Mouse (Mus musculus): ENCODE results near the gene Gm21985. TPM values are rescaled to one million over a fixed set of nuclear protein-coding genes. Genes with fewer than 3 reads are reported as not detected.
"Not testable (repeated sequence)": the region's sequence is repeated elsewhere in the genome, so short reads cannot be mapped to it uniquely, and the experiment has no call there.

The Gm21985 gene
- polyA plus RNA-seq, 1 experiment from 2014 or later: not detected

DNA sequence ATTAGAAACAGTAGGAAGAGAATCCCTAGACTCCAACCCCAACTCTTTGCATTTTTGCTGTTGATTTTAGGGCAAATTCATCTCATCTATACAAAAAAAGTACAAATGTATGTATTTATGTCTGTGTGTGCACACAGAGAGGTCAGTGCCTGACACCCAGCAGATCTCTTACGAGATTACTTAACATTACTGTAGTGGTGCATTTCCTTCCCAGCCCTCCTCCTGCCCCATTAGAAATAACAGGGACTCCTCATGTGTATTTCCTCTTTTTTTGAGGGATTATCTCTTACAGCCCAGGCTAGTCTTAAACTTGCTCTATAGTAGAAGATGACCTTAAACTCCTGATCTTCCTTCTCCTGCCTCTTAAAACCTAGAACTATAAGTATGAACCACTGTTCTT, 126.6 kb downstream of the Gm21985 start:
- H3K27me3 ChIP-seq (ENCODE audit: control insufficient read depth, insufficient read depth, low read length): no peaks in the 10 kb centered on the region
- ATAC-seq (ENCODE audit: low FRiP score, low TSS enrichment): no peak
- no peak overlapping the region for H3K4me3 ChIP-seq (ENCODE audit: low read depth, low read length)
- no peak overlapping the region for H3K27ac ChIP-seq (replicated peaks)
- no peak overlapping the region for H3K4me2 ChIP-seq (replicated peaks; ENCODE audit: low read depth)
- no peaks in the 10 kb centered on the region for H3K36me3 ChIP-seq (ENCODE audit: control insufficient read depth, insufficient read depth, low read length)
- DNase-seq (ENCODE audit: low spot score): no peak
- H3K9ac ChIP-seq (ENCODE audit: low read length): no peak overlapping the region
- TF ChIP-seq CTCF (IDR thresholded peaks at IDR 0.05; ENCODE audit: low read depth) (no peak), EP300 (optimal IDR thresholded peaks at IDR 0.05) (no peak)
- no peaks in the 10 kb centered on the region for H3K9me3 ChIP-seq (ENCODE audit: control insufficient read depth, low read length)
- WGBS: 76% methylated on average over 1 of the region's 1 CpGs
- H3K4me1 ChIP-seq (replicated peaks; ENCODE audit: control insufficient read depth, insufficient read depth): no peaks in the 10 kb centered on the region; the same call in 1 of the 2 replicates

- H3K4me3 ChIP-seq (ENCODE audit: low read depth, low read length): no peak overlapping the region
- H3K9ac ChIP-seq (ENCODE audit: low read length): no peak overlapping the region
- no peaks in the 10 kb centered on the region for H3K36me3 ChIP-seq (ENCODE audit: control insufficient read depth, insufficient read depth, low read length)
- ATAC-seq (ENCODE audit: low FRiP score, low TSS enrichment) (no peak), DNase-seq (ENCODE audit: low spot score) (no peak)
- no peak for TF ChIP-seq EP300 (optimal IDR thresholded peaks at IDR 0.05)
- TF ChIP-seq CTCF (IDR thresholded peaks at IDR 0.05; ENCODE audit: low read depth): no peak
- no peaks in the 10 kb centered on the region for H3K9me3 ChIP-seq (ENCODE audit: control insufficient read depth, low read length)
- no peak overlapping the region for H3K4me2 ChIP-seq (replicated peaks; ENCODE audit: low read depth)
- H3K27ac ChIP-seq (replicated peaks): no peak overlapping the region
- no peaks in the 10 kb centered on the region; the same call in 1 of the 2 replicates for H3K4me1 ChIP-seq (replicated peaks; ENCODE audit: control insufficient read depth, insufficient read depth)
- H3K27me3 ChIP-seq (ENCODE audit: control insufficient read depth, insufficient read depth, low read length): no peaks in the 10 kb centered on the region
Observed at GRCm38 (mm10) chr2:112393958-112394357, 127.8 kb downstream of the Gm21985 start.

DNA sequence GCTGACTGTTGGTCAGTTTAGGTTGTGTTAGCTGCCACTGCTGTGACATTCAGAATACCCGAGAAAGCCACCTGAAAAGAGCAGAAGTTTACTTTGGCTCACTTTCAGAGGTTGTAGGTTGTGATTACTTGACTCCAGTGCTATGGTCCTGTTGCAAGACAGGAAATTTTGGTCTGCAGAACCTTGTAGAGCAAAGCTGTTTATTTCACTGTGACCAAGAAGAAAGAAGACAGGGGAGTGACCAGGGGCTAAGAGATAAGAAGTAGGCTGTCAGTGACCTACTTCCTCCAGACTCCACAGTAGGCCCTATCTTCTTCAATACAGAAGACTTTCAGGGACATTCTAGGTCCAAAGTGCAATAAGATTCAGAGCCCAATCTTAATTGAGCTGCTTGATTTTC, 130.5 kb downstream of the Gm21985 start:
- no peak for DNase-seq (ENCODE audit: low spot score)
- no peaks in the 10 kb centered on the region for H3K27me3 ChIP-seq (ENCODE audit: control insufficient read depth, insufficient read depth, low read length)
- ATAC-seq (ENCODE audit: low FRiP score, low TSS enrichment): no peak
- no peaks in the 10 kb centered on the region for H3K36me3 ChIP-seq (ENCODE audit: control insufficient read depth, insufficient read depth, low read length)
- H3K4me1 ChIP-seq (replicated peaks; ENCODE audit: control insufficient read depth, insufficient read depth): no peaks in the 10 kb centered on the region
- H3K9ac ChIP-seq (ENCODE audit: low read length): no peak overlapping the region
- no peak overlapping the region for H3K4me2 ChIP-seq (replicated peaks; ENCODE audit: low read depth)
- H3K27ac ChIP-seq (replicated peaks): no peak overlapping the region; the same call in 1 of the 2 replicates
- H3K4me3 ChIP-seq (ENCODE audit: low read depth, low read length): no peak overlapping the region
- H3K9me3 ChIP-seq (ENCODE audit: control insufficient read depth, low read length): no peaks in the 10 kb centered on the region
- TF ChIP-seq CTCF (IDR thresholded peaks at IDR 0.05; ENCODE audit: low read depth) (no peak), EP300 (optimal IDR thresholded peaks at IDR 0.05) (no peak)
- 48% methylated on average over 1 of the region's 1 CpGs for WGBS

DNA sequence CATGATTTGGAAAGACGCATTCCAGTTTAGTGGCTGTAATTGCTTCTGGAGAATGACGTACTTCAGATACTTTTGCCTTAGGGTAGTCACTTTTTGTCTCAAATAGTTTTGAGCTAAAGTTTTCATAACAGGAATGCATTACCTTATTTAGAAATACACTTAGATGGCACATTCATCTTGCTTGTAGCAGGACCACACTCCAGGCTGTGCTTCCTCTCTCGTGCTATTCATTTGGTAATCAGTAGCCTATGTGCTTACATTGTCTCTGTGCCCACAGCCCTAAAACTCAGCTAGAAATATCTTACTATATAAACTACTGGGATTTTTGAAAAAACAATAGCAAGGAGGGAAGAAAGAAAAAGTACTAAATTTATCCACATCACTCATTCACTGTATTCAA, 140.9 kb downstream of the Gm21985 start:
- H3K4me3 ChIP-seq (ENCODE audit: low read depth, low read length): no peak overlapping the region
- 71% methylated on average over 3 of the region's 3 CpGs for WGBS
- TF ChIP-seq CTCF (IDR thresholded peaks at IDR 0.05; ENCODE audit: low read depth): no peak
- no peak for TF ChIP-seq EP300 (optimal IDR thresholded peaks at IDR 0.05)
- H3K27ac ChIP-seq (replicated peaks): no peak overlapping the region
- H3K27me3 ChIP-seq (ENCODE audit: control insufficient read depth, insufficient read depth, low read length): no peaks in the 10 kb centered on the region
- no peak for ATAC-seq (ENCODE audit: low FRiP score, low TSS enrichment)
- peaks cover 6% of the 10 kb centered on the region for H3K36me3 ChIP-seq (ENCODE audit: control insufficient read depth, insufficient read depth, low read length)
- H3K4me1 ChIP-seq (replicated peaks; ENCODE audit: control insufficient read depth, insufficient read depth): no peaks in the 10 kb centered on the region
- H3K9ac ChIP-seq (ENCODE audit: low read length): no peak overlapping the region
- no peak for DNase-seq (ENCODE audit: low spot score)
- H3K4me2 ChIP-seq (replicated peaks; ENCODE audit: low read depth): no peak overlapping the region
- no peaks in the 10 kb centered on the region for H3K9me3 ChIP-seq (ENCODE audit: control insufficient read depth, low read length)

GRCm38 (mm10) chr2:112425308-112425707, 159.2 kb downstream of the Gm21985 start:
- Histone ChIP-seq H3K4me2 (replicated peaks; ENCODE audit: low read depth) (no peak overlapping the region), H3K4me3 (ENCODE audit: low read depth, low read length) (no peak overlapping the region), H3K36me3 (ENCODE audit: control insufficient read depth, insufficient read depth, low read length) (no peaks in the 10 kb centered on the region), H3K27me3 (ENCODE audit: control insufficient read depth, insufficient read depth, low read length) (no peaks in the 10 kb centered on the region), H3K4me1 (replicated peaks; ENCODE audit: control insufficient read depth, insufficient read depth) (no peaks in the 10 kb centered on the region), H3K9ac (ENCODE audit: low read length) (no peak overlapping the region), H3K9me3 (ENCODE audit: control insufficient read depth, low read length) (no peaks in the 10 kb centered on the region), H3K27ac (replicated peaks) (no peak overlapping the region)
- TF ChIP-seq EP300 (optimal IDR thresholded peaks at IDR 0.05) (no peak), CTCF (IDR thresholded peaks at IDR 0.05; ENCODE audit: low read depth) (no peak)
- WGBS: 66% methylated on average over 3 of the region's 3 CpGs
- ATAC-seq (ENCODE audit: low FRiP score, low TSS enrichment) (no peak), DNase-seq (ENCODE audit: low spot score) (no peak)

DNA sequence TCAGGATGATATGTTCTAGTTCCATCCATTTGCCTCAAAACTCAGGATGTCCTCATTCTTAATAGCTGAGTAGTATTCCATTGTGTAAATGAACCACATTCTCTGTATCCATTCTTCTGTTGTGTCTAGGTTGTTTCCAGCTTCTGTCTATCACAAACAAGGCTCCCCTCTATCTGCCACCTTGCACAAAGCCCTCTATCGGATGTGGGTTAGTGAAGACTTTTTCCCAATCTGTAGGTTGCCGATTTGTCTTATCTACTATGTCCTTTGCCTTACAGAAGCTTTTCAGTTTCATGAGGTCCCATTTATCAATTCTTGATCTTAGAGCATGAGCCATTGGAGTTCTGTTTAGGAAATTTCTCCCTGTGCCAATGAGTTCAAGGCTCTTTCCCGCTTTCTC, 162.4 kb downstream of the Gm21985 start:
- not testable (repeated sequence) for DNase-seq (ENCODE audit: low spot score); H3K9ac ChIP-seq (ENCODE audit: low read length); ATAC-seq (ENCODE audit: low FRiP score, low TSS enrichment); H3K4me1 ChIP-seq (replicated peaks; ENCODE audit: control insufficient read depth, insufficient read depth); H3K36me3 ChIP-seq (ENCODE audit: control insufficient read depth, insufficient read depth, low read length); H3K4me3 ChIP-seq (ENCODE audit: low read depth, low read length); H3K9me3 ChIP-seq (ENCODE audit: control insufficient read depth, low read length); H3K4me2 ChIP-seq (replicated peaks; ENCODE audit: low read depth); H3K27me3 ChIP-seq (ENCODE audit: control insufficient read depth, insufficient read depth, low read length); H3K27ac ChIP-seq (replicated peaks)
- WGBS: 88% methylated on average over 3 of the region's 3 CpGs

Measured in stomach, postnatal 0 days (tissue).